Mouse (Mus musculus): ENCODE results near the gene Esr1.
"Not testable (repeated sequence)": the region's sequence is repeated elsewhere in the genome, so short reads cannot be mapped to it uniquely, and the experiment has no call there.

Gene Esr1

DNA sequence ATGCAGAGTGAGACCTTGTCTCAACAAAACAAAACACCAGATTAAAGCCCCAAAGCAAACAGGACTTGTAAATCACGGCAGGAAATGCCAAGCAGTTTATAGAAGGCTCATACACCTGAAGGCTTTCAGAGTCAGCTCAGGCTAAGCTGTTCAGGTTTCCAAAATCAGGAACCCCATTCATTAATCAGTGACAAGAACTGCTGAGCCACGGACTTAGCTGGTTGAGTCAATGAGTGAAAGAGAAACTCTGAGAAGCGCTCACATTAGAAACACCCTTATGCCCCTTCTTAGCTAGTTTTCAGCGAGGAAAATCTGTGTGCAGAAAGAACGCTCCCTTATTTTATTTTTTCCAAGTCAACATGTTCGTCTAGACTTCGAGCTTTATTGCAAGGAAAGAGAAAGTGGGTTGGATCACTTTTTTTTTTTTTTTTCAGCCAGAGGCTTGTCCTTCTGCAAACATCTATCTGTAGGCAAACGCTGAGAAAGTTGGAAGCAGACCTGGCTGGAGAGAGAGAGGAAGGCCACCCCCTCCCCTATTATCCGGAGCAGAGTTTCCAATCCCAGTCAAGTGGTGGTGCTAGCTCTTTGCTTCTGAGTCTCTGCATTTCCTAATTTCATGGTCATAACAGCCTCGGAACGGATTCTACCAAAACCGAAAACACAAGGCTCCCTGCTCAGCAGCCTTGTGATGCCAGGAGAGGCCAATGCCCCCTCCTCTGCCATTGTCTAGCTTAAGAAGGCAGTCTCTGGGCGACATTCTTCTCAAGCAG is at the start of gene Esr1:
Esr1 (plus strand) TSS at position 208 of the 770 bp plus-strand sequence.
- no peak for DNase-seq (ENCODE audit: low spot score in 2 of 2)

DNA sequence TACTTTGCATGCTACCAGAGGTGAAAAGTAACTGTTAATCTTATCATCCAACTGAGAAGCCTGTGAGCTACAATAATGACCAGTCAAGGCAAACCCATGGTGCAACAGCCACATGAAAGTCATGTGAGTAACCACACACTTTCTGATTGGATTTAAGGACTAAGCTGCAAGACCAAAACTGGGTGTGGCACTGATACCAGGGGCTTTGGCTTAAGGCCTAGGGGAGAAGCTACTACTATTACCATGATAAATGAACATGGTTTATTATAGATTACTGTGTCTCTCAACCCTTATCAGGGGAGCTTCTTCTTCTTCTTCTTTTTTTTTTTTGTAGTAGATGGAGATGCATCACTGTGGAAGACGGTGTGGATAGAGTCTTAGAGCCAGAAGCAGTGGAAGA is 46.2 kb upstream of the Esr1 start:
- DNase-seq (ENCODE audit: low spot score in 2 of 2): no peak

DNA sequence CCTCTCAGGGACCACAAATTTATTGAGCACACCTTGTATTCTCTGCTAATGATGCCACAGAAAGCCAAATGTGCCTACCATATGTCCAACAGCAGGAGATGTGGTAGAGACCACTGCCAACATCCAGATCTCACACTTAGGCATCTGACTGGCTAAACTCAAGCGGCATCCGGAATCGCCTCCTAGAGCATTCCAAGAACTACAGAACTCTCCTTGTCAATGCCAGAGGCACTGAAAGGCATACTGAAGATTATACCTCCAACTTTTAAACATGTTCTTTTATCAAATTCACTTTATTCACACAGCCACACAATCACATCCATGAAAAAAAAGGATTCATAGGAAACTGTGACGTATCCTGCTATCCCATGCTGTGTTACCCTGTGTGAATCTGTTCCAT is 40.6 kb upstream of the Esr1 start:
- no peak for DNase-seq (ENCODE audit: low spot score in 2 of 2)

DNA sequence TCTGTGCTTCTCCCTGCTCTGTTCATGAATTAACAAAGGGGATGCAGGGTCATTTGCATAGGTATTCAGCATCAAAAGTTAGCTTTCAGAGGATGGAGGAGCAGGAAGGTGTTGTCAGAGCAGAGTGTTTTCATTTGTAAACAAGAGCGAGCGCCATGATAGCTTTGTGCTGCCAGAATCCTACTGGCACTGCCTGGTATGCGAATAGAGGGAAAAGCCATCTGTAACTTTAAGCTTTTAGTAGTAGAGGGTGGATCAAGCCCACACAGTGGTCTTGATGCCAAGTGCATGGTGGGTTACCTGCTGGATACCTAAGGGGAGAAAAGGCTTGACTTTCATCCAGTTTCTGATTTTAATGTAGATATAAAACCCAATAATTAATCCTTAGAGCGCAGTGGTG is 40.1 kb upstream of the Esr1 start:
- DNase-seq (ENCODE audit: low spot score in 2 of 2): no peak

DNA sequence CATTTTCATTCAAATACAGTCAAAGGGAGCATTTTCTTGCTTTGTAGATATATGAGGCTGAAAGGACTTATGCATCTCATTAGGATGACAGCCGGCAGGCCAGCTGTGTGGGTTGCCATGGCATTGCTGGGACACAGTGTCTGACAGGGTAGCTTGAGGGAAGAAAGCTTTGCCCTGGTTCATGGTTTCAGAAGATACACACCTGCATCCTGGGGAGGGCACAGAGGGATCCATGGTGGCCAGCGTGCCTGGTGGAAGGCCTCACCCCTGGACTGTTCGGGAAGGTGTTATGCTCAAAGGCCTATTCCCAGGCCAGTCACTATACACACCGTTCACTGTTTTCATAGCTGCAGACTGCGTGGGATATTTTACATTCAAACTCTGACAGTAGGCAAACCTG is 29.5 kb upstream of the Esr1 start:
- no peak for DNase-seq (ENCODE audit: low spot score in 2 of 2)

DNA sequence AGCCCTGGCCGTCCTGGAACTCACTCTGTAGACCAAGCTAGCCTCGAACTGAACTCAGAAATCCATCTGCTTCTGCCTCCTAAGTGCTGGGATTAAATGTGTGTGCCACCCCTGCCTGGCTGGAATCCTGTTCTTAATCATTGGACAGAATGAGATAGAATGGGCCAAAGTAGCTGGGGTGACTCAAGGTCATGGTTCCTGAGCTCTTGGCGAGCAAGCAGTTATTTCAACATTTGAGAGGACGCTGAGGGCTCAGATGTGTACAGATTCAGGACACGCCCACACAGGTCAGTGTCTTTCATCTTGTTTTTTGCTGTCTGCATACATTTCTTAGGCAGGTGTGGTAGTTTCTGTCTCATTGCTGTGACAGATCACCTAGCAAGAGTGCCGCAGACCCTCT is 24.7 kb upstream of the Esr1 start:
- no peak for DNase-seq (ENCODE audit: low spot score in 2 of 2)

DNA sequence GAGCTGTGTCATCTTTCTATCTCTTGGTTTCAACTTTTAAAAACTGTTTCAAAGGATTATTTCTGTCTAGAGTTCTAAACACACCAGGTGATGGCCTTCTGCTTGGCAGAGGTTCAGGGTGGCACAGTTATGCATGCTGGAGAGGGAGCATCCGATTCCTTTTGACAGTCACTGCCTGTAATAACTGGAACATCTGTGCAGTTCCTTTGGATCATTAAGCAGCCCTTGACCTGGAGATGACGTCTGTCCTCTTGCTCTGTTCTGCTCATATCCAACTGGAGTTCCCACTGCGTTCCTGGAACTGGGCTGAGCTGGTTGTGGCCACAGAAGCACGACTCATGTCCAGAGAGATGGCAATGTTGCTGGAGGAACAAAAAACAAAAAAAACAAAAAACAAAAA is 21.8 kb upstream of the Esr1 start:
- no peak for DNase-seq (ENCODE audit: low spot score in 2 of 2)

DNA sequence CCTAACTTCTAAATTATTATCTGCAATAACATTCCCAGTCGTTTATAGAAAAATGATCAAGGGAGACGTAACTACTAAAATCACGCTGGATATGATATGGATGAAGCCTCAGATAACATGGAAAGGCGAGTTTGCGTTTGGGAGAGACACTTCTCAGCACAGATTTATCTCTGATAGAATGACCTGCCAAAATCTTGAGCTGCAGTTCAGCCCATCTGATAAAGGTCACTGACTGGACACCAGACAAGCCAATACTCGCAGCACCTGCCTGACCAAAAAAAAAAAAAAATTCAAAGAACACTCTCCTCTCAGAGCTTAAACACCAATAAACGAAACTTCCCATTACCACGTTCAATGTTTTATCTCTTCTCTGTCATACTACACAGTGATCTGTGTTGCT is 20.4 kb upstream of the Esr1 start:
- no peak for DNase-seq (ENCODE audit: low spot score in 2 of 2)

DNA sequence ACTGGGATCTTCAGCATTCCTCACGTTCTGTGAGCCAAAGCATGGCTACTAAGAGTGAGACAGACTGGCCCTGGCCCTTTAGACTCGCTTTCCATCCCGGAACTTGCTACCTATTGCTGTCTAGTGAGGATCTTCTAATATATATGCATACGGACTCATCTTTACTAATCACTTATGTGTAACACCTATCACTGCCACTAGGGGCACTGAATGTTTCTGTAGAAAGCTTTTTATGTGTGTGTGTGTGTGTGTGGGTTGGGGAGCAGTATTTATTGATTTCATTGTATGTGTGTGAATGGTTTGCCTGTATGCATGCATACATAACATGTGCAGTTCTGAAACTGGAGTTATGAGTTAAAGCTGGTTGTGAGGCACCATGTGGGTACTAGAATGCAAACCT is 17.6 kb upstream of the Esr1 start:
- no peak for DNase-seq (ENCODE audit: low spot score in 2 of 2)

DNA sequence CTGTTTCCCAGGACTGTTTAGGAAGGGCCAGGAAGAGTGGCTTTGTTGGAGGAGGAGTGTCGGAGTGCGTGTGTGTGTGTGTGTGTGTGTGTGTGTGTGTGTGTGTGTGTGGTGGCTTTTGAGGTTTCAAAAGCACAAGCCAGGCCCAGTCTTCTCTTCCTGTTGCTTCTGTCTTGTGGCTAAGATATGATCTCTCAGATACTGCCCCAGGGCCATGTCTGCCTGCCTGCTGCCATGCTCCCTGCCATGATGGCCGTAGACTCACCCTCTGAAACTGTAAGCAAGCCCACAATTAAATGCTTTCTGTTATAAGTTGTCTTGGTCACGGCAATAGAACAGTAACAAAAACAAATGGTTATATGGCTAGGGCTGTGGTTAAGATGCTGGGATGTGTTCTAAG is 14.2 kb upstream of the Esr1 start:
- DNase-seq (ENCODE audit: low spot score in 2 of 2): no peak

DNA sequence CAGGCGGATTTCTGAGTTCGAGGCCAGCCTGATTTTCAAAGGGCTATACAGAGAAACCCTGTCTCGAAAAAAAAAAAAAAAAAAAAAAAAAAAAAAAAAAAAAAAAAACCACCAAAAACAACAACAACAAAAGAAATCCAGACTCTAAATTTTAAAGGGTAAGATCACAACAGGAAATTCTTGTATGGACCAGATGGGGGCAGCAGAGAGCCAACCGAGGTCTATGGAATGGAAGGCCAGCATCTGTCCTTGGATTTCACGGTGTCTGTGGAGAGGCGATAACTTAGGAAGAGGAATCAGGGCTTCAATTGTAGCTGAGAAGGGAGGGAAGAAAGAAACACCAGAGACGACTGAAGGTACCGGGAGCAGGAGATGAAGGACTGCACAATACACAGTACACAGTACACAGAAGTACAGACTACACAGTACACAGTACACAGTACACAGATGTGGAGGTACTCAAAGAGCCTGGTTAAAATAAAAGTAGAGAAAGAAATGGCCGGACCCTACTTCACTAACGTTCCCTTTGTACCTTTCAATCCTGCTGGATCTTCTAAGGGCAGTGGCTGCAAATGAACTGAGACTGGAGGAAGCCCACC is 13.1 kb upstream of the Esr1 start:
- peak in 1 of 2 experiments; percentile 63 for DNase-seq (ENCODE audit: low spot score in 2 of 2)

DNA sequence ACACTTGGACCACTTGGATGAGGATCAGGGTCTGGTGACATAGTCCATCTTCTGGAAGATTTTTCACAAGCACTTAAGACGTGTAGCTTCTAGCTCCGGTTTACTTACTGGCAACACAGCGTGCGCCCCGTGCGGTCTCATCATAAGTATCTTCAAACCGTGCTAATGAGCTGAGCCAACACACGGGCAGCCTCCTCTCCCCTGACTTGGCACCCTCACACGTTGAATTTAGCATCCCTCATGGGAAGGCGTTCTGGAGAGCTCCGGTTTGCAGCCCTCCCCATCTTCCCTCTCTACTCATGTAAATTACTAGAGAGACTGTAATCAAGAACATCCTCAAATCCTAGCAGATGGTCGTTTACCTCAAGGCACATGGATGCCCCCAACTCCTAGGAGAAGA is 12.5 kb upstream of the Esr1 start:
- DNase-seq (ENCODE audit: low spot score in 2 of 2): peak in 1 of 2 experiments; percentile 39

DNA sequence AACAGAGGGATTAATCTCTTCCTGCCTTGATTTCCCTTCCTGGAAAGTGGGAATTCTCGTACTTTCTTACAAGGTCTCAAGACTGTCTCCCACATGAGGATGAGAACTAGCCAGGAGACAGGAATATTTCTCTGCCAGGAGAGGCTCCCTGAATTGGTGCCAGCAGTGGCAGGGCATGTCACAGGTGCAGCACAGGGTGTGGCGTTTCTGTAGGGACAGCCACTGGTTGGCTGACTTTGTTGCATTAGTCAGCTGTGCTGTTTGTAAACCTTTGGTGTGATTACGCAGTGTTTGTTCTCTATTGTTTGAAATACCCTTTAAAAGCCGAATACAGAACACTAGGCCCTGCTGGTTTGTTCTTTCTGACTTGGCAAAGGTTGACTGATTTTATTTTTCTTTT is 11.8 kb upstream of the Esr1 start:
- peak in 1 of 2 experiments; percentile 47 for DNase-seq (ENCODE audit: low spot score in 2 of 2)

DNA sequence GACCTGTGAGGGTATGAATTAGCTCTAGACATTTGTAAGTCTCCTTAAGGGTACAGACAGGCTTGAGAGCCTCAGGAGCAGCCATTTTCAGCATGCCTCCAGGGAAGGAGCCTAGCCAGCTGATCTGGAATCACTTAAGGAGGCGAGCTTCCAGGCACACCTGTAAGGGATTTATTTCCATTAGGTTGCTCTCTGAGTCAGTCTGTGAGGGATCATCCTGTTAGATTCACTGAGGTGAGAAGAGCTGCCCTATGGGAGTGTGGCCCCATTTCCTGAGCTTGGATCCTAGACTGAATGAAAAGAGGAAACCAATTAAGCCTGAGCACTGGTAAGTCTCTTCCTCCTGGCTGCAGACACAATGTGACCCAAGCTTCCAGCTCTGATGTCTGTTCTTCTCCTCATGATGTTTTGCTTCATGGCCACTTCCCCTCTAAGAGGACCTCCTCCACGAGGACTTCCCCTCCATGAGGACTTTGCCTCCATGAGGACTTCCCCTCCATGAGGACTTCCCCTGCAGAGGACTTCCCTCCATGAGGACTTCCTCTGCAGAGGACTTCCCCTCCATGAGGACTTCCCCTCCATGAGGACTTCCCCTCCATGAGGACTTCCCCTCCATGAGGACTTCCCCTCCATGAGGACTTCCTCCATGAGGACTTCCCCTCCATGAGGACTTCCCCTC is 10.5 kb upstream of the Esr1 start:
- no peak for DNase-seq (ENCODE audit: low spot score in 2 of 2)

DNA sequence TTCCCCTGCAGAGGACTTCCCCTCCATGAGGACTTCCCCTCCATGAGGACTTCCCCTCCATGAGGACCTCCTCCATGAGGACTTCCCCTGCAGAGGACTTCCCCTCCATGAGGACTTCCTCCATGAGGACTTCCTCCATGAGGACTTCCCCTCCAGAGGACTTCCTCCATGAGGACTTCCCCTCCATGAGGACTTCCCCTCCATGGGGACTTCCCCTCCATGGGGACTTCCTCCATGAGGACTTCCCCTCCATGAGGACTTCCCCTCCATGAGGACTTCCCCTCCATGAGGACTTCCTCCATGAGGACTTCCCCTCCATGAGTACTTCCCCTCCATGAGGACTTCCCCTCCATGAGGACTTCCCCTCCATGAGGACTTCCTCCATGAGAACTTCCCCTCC is 9.8 kb upstream of the Esr1 start:
- DNase-seq (ENCODE audit: low spot score in 2 of 2): not testable (repeated sequence)

DNA sequence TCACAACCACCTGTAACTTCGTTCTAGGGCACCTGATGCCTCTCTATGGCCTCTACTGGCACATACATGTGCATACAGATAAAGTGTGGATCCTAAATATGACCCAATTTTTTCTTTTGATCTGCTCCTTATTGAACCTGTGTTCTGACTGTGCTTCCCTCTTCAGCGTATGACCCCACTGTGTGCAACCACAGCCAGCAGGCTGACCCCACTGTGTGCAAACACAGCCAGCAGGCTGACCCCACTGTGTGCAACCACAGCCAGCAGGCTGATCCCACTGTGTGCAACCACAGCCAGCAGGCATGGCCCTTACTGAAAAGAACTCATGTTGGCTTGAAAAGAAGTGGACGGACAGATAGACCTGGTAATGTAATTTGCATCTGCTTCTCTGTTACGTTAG is 8.9 kb upstream of the Esr1 start:
- DNase-seq (ENCODE audit: low spot score in 2 of 2): no peak

DNA sequence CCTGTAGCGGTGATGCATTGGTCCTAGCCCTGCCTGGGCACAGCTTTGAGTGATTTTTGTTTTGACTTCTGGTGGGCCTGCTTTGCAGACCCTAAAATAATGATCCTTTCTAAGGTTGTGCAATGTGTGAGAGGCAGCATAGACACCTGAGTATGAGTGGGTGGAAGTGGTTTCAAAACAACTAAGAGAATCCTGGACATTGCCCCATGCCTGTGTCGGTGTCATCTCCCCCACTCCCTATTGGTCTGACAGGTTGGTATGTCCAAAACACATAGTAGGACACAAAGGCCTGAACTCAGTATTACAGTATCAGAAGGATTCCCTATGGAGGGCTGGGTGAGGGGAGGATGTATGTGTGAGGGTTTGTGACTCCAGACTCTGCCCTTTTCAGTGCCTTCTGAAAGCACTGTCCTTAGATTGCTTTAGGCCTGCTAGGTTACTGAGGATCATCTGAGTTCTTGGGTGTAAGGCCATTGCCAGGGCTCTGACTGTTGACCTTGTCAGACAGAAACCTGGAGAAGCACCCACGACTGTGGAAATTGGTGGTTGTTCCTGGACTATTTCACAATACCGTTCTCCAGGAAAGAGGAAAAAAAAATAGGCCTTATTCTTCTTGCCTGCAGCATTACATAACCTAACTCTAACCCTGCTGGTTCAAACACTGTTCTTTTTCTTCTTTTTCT is 6.7 kb upstream of the Esr1 start:
- no peak for DNase-seq (ENCODE audit: low spot score in 2 of 2)

DNA sequence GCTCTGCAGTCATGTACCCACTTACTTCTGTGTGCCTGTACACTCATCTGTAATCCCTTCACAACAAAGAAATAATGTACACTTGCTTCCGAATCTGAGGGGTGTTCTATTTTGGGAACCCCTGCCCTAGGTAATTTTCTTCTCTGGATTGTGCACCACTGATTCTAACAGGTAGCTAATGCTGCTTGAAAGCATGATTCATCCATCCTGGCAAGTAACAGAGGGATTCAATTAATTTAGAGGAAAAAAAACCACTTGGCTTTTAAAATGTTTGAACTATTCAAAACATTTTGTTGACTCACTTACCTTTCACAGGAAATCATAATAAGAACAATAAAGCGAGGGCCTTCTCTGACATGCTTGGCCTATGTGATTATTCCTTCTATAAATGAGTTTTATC is 1.2 kb upstream of the Esr1 start:
- DNase-seq (ENCODE audit: low spot score in 2 of 2): no peak

DNA sequence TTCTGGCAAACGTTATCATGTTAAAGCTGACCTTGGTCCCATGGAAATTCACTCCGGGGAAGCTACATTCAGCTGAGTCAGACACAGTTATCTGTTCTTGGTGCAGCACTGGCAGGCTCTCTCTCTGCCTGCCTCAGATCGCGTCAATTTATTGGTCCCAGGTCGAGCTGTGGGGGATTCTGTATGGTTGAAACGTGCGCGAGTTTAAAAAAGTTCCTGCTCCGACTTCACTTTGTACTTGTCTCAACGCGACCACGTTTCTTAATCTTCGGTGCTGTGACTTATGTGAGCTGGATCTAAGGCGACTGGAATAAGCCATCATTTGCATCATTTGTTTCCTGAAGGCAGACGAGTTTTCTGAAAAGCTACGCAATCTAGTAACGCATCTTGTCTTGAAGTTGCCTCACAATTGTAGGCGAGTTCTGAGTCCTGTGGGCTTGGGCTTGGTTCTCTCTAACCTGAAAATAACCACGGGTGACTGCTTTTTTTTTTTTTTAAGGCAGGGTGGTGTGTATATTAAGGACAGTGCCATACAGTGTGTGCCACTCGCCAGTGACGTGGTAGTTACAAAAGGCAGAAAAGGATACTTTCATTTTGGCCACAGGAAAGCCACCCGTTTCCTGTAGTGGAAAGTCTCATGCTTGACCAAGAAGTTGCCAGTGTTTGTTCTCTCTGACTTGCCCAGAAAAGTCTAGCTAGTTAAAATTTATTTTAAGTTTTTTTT is 1.1 kb downstream of the Esr1 start:
- DNase-seq (ENCODE audit: low spot score in 2 of 2): no peak

DNA sequence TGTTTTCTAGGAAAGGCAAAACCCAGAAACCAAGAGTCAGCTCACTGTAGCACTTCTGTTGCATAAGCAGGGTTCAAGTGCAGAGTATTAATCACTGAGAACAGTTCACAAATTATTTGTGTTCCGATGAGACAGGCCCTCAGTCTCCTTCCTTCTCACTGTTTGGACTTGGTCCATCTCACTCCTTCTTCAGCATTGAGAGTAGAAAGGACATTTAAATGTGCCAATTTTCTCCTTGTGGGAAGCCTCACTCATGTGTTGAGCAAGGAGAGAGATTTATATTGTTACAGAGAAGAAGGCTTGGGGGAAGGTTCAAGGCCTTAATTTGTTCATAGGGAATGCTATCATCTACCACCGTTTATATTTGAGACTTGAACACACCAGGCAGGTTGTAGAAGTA is 6.6 kb downstream of the Esr1 start:
- DNase-seq (ENCODE audit: low spot score in 2 of 2): no peak

DNA sequence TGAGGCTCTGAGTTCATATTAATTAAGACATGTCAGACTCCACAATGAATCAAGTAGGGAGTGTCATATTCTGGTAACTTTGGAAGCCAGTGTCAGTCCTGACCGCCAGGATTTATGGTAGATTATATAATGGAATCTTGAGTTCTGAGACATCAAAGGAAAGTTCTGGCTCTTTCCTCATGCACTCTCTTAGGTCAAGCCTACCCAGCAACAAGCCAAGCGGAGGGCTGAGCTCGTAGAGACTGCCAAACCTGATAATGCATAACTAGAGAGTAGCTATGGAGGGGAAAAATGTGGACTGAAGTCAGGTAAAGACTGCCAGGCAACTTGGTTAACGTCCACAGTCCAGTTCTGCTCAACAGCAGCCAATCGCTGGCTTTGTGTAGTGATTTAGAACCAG is 7.3 kb downstream of the Esr1 start:
- no peak for DNase-seq (ENCODE audit: low spot score in 2 of 2)

DNA sequence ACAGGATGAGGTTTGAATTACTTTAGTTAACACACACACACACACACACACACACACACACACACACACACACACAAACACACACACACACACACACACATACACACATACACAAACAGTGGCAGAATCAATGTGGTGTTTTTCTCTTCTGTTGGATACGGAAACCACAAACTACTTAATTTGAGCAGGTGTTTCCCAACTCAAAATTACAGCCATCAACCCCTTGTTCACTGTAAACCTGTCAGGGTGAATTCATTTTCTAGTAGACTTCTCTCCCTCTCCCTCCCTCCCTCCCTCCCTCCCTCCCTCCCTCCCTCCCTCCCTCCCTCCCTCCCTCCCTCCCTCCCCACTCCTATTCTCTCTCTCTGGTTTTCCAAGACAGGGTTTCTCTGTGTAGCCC is 8.0 kb downstream of the Esr1 start:
- not testable (repeated sequence) for DNase-seq (ENCODE audit: low spot score in 2 of 2)
